Mouse (Mus musculus) hindbrain, embryonic 16.5 days (tissue): ENCODE measurements around the gene Lrrc8e. TPM values are rescaled to one million over a fixed set of nuclear protein-coding genes. Genes with fewer than 3 reads are reported as not detected.

Experiments used
- polyA plus RNA-seq: library from polyadenylated mRNA; unstranded; fragments of >200 nt; fragmentation: Nextera tagmentation; extraction: Ambion mirVana; gene quantifications from 2 replicates; pipeline ENCODE4 v1.2.1, GENCODE M21; 2015

Lrrc8e gene
- polyA plus RNA-seq, 1 experiment from 2014 or later: not detected

Other genes with a start within 250 kb of the Lrrc8e start
- gene Cd209f, start 121.0 kb upstream of the Lrrc8e start, polyA plus RNA-seq: 0.28 and 0.82 TPM in 2 replicates
- gene Cd209g, start 92.7 kb upstream of the Lrrc8e start, polyA plus RNA-seq: 0.09 TPM in 1 of 2 replicates, not detected in the other
- gene Evi5l, start 60.3 kb upstream of the Lrrc8e start, polyA plus RNA-seq: 116 and 126 TPM in 2 replicates
- 42.8 and 43.2 TPM in 2 replicates for gene Prr36, start 9.4 kb upstream of the Lrrc8e start, polyA plus RNA-seq
- 24.8 and 28.5 TPM in 2 replicates for gene Map2k7, start 11.9 kb downstream of the Lrrc8e start, polyA plus RNA-seq
- 0.59 and 0.71 TPM in 2 replicates for gene Gm49320, start 12.0 kb downstream of the Lrrc8e start, polyA plus RNA-seq
- 2.8 and 3.7 TPM in 2 replicates for gene Tgfbr3l, start 21.4 kb downstream of the Lrrc8e start, polyA plus RNA-seq
- gene Snapc2, start 26.3 kb downstream of the Lrrc8e start, polyA plus RNA-seq: 71.6 and 72.2 TPM in 2 replicates
- gene Ctxn1, start 32.4 kb downstream of the Lrrc8e start, polyA plus RNA-seq: 278 and 289 TPM in 2 replicates
- gene Timm44, start 49.1 kb downstream of the Lrrc8e start, polyA plus RNA-seq: 43.6 and 51.9 TPM in 2 replicates
- gene Ccl25, start 98.4 kb downstream of the Lrrc8e start, polyA plus RNA-seq: 15.5 and 17.2 TPM in 2 replicates
- gene Elavl1, start 98.6 kb downstream of the Lrrc8e start, polyA plus RNA-seq: 80.6 and 94.9 TPM in 2 replicates